Mouse (Mus musculus): Measurements from ENCODE around the gene Mettl5.
"Not testable (repeated sequence)": the region's sequence is repeated elsewhere in the genome, so short reads cannot be mapped to it uniquely, and the experiment has no call there.

Mettl5 gene

GRCm38 (mm10) chr2:69885451-69886305 lies at the start of gene Mettl5:
TSS of gene Mettl5 (minus strand) at chr2:69885615.
- peak; percentile 58 for DNase-seq (ENCODE audit: low read depth, low spot score)

DNA sequence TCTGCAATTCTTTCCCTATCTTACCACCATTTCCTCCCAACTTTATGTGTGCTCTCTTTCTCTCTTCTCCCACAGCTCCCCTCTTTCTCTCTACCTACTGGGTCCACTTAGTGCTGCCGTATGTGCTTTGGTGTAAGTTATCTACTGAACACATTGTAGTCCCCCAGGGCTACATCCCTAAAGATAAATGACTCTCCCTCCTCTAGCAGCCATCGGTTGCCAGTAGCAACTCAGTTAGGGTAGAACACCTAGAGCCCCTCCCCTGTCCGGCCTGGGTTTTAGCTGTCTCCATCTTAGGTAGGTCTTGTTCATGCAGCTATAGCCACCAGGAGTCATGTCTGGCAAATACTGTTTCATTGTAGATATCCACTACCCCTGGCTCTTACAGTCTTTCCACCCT lies 39.5 kb upstream of the Mettl5 start:
- no peak for DNase-seq (ENCODE audit: low read depth, low spot score)

- DNase-seq (ENCODE audit: low read depth, low spot score), result no peak
Measured at GRCm38 (mm10) chr2:69917301-69917700, 31.9 kb upstream of the Mettl5 start.

- no peak for DNase-seq (ENCODE audit: low read depth, low spot score)
Measured at GRCm38 (mm10) chr2:69912801-69913200, 27.4 kb upstream of the Mettl5 start.

GRCm38 (mm10) chr2:69907394-69907793 lies 22.0 kb upstream of the Mettl5 start:
- DNase-seq (ENCODE audit: low read depth, low spot score), result not testable (repeated sequence)

- no peak for DNase-seq (ENCODE audit: low read depth, low spot score)
Measured at GRCm38 (mm10) chr2:69903541-69903940, 18.1 kb upstream of the Mettl5 start.

- no peak for DNase-seq (ENCODE audit: low read depth, low spot score)
Measured at GRCm38 (mm10) chr2:69897618-69898575, 12.5 kb upstream of the Mettl5 start.

GRCm38 (mm10) chr2:69897039-69897617 lies 11.7 kb upstream of the Mettl5 start, which contains the start of gene Ubr3:
TSS of gene Ubr3 (plus strand) at chr2:69897246.
- peak; percentile 86 for DNase-seq (ENCODE audit: low read depth, low spot score)

DNA sequence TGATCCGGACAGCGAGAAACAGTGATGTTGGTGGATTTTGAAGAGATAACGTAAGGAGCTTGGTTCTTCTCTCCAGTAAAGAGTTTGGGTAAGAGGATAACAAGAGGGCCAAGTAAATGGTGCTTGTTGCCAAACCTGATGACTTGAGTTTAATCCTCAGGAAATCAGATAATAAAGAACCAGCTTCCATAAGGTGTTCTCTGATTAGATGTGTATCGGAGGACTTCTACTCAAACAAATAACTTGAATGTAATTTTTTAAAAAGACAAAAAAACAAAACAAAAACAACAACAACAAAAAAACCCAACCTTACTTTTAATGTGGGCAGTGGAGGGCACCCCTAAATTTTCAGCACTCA lies 10.8 kb upstream of the Mettl5 start:
- no peak for DNase-seq (ENCODE audit: low read depth, low spot score)

DNA sequence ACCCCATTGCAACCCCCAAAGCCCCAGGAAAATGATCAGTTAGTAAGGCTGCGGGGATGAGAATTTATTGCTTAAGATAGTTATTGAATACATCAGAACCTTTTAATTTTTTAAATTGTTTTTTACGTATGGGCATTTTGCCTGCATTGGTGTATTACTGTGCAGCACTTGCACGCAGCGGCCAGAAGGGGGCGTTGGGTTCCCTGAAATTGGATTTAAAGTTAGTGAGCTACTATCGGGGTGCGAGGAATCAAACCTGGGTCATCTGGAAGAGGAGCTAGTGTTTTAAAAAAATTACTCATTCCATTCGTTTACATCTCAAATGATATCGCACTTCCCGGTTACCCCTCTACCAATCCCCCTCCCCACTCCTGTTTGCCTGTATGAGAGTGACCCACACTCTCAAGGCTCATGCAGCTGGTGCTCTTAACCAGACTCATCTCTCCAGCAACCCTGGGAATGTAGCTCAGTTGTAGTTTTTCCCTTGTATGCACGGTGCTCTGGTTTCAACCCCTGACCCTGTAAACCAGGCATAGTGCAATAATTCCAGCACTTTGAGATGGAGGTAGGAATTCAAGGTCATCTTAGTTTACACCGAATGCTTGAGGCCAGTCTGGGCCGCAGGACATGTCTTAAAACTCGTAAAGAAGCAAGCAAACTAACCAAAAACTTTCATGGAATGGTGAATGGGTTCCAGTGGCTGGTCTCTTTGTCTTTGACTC lies 10.2 kb upstream of the Mettl5 start:
- no peak for DNase-seq (ENCODE audit: low read depth, low spot score)

DNA sequence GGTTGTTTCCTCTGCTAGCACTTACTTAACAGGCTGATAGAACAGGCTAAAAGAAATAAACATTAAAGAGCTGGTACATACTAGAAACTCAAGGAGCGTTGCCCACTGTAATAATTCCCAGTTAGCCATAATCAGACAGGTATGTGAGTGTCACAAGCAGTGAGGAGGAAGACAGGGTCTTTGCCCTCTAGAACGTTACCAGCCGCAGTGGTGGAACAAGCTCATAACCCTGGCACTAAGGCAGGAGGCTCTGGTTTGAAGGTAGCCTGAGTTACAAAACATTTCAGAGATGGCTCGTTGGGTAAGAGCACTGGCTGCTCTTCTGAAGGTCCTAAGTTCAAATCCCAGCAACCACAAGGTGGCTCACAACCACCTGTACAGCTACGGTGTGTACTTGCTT lies 8.5 kb upstream of the Mettl5 start:
- DNase-seq (ENCODE audit: low read depth, low spot score), result no peak

DNA sequence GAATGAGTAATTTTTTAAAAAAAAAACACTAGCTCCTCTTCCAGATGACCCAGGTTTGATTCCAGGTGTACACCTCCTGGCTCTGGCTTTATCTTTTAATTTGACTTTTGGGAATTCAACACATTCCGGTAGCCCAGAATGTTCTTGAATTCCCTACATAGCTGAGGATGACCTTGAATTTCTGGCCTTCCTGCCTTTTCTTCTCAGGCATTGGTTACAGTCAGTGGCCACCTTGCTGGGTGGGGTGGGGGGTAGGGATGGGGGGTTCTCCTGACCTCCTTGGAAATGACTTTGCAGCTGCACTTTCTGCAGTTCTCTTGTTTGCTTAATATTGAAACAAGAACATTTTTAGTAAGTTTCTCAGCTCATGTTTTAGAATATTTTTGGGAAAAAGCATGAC lies 7.7 kb upstream of the Mettl5 start:
- DNase-seq (ENCODE audit: low read depth, low spot score), result no peak

GRCm38 (mm10) chr2:69890843-69891242 lies 5.4 kb upstream of the Mettl5 start:
- DNase-seq (ENCODE audit: low read depth, low spot score), result no peak

GRCm38 (mm10) chr2:69888957-69889356 lies 3.5 kb upstream of the Mettl5 start:
- DNase-seq (ENCODE audit: low read depth, low spot score), result no peak

DNA sequence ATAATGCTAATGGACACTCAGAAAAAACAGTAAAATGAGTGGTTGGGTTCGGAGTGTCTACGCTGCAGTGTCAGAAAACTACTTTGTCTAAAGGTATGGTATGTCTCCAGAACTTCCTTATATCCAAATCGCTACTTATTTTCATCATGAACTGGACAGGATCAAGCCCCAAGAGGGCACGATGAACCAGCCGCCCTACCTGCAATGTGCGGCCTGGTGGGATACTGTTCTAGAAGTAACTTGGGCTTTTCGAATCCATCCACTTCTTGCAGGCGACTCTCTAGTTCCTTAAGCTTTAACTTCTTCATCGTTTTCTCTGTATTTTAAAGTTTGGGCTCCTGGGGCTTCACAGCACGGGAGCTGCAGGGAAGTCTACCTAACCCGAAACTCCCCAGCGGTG lies 365 bp downstream of the Mettl5 start:
- no peak for DNase-seq (ENCODE audit: low read depth, low spot score)

- no peak for DNase-seq (ENCODE audit: low read depth, low spot score)
Measured at GRCm38 (mm10) chr2:69884581-69884980, 834 bp downstream of the Mettl5 start.

DNA sequence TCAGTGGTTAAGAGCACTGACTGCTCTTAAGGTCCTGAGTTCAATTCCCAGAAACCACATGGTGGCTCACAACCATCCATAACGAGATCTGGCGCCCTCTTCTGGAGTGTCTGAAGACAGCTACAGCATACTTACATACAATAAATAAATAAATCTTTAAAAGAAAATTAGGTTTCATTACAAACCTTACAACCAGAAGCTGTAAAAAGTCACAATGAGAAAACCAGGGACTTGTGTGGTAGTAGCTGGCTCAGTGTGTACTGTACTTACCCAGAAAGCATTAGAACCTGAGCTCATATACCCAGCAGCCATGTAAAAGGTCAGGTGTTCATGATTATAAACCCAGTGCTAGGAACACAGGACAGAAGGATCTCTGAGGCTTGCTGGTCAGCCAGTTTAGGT lies 1.4 kb downstream of the Mettl5 start:
- DNase-seq (ENCODE audit: low read depth, low spot score), result no peak

DNA sequence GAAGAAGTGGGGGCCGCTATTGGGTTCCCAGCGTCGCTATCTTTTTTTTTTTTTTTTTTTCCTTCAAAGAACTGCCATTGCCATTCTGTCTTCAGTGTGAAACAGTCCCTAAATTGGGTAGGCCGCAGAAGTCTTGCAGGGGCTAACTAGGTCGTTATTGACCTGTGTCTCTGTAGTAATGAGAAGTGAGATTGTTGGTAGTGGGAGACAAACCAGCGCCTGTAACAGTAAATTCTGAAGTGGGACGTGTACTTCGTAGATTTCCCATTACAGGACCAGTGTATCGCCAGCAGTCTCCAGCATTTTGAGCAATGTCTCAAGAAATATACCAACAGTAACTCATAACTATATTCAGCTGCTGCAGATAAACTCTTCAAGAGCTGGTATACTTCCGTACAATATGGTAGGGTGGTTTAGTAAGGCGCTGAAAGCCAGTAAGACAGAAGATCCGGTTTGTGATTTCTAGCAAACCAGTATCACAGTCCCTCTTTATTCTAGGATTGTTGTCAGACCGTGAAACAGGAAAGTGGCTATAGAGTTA lies 23.2 kb downstream of the Mettl5 start:
- DNase-seq (ENCODE audit: low read depth, low spot score), result no peak

GRCm38 (mm10) chr2:69861485-69862091 lies 23.8 kb downstream of the Mettl5 start, which contains the start of gene Ssb:
TSS of gene Ssb (plus strand) at chr2:69861562.
- peak; percentile 85 for DNase-seq (ENCODE audit: low read depth, low spot score)

- DNase-seq (ENCODE audit: low read depth, low spot score), result peak; percentile 8
Measured at GRCm38 (mm10) chr2:69860972-69861452, 24.4 kb downstream of the Mettl5 start.

All from brain, embryonic 18.5 days (tissue).